Mouse (Mus musculus): ENCODE measurements around the gene Ddit4l.
"Not testable (repeated sequence)": the region's sequence is repeated elsewhere in the genome, so short reads cannot be mapped to it uniquely, and the experiment has no call there.

Gene Ddit4l

DNA sequence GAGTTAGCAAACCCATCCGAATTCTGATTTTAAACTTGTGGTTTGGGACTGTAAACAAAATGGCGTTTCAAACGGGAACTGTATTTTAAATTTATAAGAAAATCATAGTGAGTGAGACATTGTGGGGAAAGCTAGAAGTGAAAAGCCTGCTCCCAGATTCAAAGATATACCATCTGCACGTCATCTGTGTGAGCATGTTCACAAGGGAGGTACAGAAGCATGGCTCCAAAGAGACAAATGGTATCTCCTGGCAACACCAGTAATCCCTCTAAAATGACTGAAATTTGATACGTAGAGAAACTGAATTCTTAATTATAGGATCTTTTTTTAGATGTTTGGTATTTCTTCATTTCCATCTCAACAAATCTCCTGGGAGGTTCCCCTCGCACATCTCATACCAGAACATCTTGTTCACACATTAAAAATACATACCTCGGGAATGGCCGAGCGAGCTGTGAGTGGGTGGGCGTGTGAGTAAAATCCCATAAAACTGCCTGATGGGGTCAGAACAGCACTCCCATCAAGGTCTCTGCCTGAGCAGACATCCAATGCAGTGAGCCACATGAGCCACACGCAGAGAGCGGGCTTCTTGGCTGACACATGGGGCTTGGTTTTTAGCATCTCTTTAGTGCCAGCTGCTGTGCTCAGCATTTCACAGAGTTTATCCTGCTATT is 26.2 kb downstream of the Ddit4l start:
- DNase-seq (ENCODE audit: low spot score) = no peak

GRCm38 (mm10) chr3:137649112-137649511 is 27.7 kb downstream of the Ddit4l start:
- DNase-seq (ENCODE audit: low spot score) = no peak

DNA sequence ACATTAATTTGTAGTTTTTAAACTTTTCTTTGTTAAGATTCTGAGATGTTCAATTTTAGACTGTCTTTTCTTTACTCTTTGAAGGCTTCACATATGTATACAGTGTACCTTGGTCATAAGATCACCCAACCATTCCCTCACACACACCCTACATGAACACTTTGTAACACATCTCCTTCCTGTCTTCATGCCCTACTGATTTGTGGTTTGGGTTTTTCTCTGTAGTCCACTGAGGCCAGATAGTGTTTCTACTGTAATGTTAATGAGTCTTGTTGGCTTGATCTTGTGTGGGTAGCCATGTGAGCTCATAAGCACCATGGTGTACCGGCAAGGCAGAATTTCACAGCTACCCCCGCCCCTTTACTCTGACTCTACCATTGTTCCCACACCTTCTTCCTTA is 31.4 kb downstream of the Ddit4l start:
- DNase-seq (ENCODE audit: low spot score) = no peak

- not testable (repeated sequence) for DNase-seq (ENCODE audit: low spot score)
Measured at GRCm38 (mm10) chr3:137671224-137671623, 49.8 kb downstream of the Ddit4l start, which contains the start of gene Gm21962. Gene Gm21962 (plus strand): TSS chr3:137671524.

Measured in testis, postnatal 10 days (tissue).